Comparison of ENCODE assay signal across 16 mouse cellular contexts in the genomic region with DNA sequence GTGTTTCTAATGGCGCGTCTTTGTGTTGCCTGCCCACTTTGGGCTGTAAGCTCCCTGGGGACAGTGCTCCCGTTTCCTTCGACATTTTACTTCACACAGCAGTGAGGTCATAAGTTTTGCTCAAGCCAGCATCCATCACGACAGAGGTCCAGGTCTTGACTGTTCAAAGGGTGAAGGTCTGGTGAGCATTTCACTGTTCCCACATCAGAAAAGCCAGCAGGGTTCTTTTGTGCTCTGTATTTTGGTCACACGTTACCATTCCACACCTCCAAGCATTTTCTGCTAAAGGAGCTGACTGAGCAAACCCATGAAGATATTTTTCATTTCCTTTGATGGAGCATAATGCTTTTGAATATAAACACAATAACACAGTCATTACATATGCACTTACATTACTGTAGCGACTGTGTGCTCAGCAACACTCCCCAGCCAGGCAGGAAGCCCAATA. TPM values are rescaled to one million over a fixed set of nuclear protein-coding genes. Genes with fewer than 3 reads are reported as not detected.
A peak's percentile ranks its signal among the peaks of the same experiment; 100 is the strongest.
DNase-seq lines count a peak whose midpoint lies in the region; ATAC-seq lines count a peak whose summit lies in the region.
"Had no signal": no experiment of that assay in that cellular context is flagged by ENCODE, and none has a peak within 500 bp of the region (broad histone marks: within the 10 kb centered on the region; RNA-seq: fewer than 3 reads in every experiment).

No protein-coding gene starts in this region.

- ATAC-seq in neural tube, embryonic 12.5 days (ENCODE audit: low FRiP score, low read depth): peak; percentile 33; the same call in 1 of the 2 replicates
- no peak for ATAC-seq in midbrain, embryonic 14.5 days (ENCODE audit: low FRiP score, low TSS enrichment)

- peak; percentile 5 for DNase-seq in adrenal gland, postnatal 14 days
- DNase-seq in adrenal gland, postnatal 36 days: no peak
- DNase-seq in neural tube, embryonic 10.5 days (ENCODE audit: extremely low spot score, low spot score): no peak
- DNase-seq in midbrain, embryonic 14.5 days: peak; percentile 56
- DNase-seq in kidney, postnatal 36 days: no peak
- DNase-seq in cerebellum, adult 9-10 months: no peak
- DNase-seq in kidney, postnatal 4 days: no peak
- DNase-seq: gastrocnemius, postnatal 36 days; heart, postnatal 36 days; kidney, adult 11 months; liver, embryonic 13.5 days; thymus, postnatal 14 days had no signal

- no peak overlapping the region; the same call in 1 of the 2 replicates for H3K27ac ChIP-seq in neural tube, embryonic 12.5 days
- H3K27ac ChIP-seq in midbrain, embryonic 14.5 days (replicated peaks; ENCODE audit: low read depth, low read length): peak overlapping the region; percentile 87
- H3K27ac ChIP-seq: limb, embryonic 10.5 days; liver, embryonic 13.5 days had no signal

- 41% methylated on average over 7 of the region's 7 CpGs for WGBS in neural tube, embryonic 12.5 days
- WGBS in midbrain, embryonic 14.5 days: 43% methylated on average over 7 of the region's 7 CpGs

- no peaks in the 10 kb centered on the region for H3K27me3 ChIP-seq in neural tube, embryonic 12.5 days (replicated peaks)
- no peaks in the 10 kb centered on the region for H3K27me3 ChIP-seq in midbrain, embryonic 14.5 days (ENCODE audit: control insufficient read depth, insufficient read depth, low read length)
- H3K27me3 ChIP-seq: heart, embryonic 12.5 days; liver, embryonic 13.5 days had no signal

- no peaks in the 10 kb centered on the region for H3K36me3 ChIP-seq in neural tube, embryonic 12.5 days
- H3K36me3 ChIP-seq in midbrain, embryonic 14.5 days (ENCODE audit: control insufficient read depth, insufficient read depth, low read length): no peaks in the 10 kb centered on the region
- H3K36me3 ChIP-seq: heart, embryonic 12.5 days; limb, embryonic 10.5 days; liver, embryonic 13.5 days had no signal

- H3K9ac ChIP-seq in neural tube, embryonic 12.5 days: no peak overlapping the region
- H3K9ac ChIP-seq in midbrain, embryonic 14.5 days (replicated peaks; ENCODE audit: low read length): peak overlapping the region; percentile 58
- H3K9ac ChIP-seq: heart, embryonic 12.5 days; liver, embryonic 13.5 days had no signal

- peak overlapping the region; percentile 57; the same call in 1 of the 2 replicates for H3K4me2 ChIP-seq in neural tube, embryonic 12.5 days (replicated peaks)
- H3K4me2 ChIP-seq in midbrain, embryonic 14.5 days (ENCODE audit: low read length): peak overlapping the region; percentile 52
- H3K4me2 ChIP-seq: liver, embryonic 13.5 days had no signal

- no peak overlapping the region for H3K4me3 ChIP-seq in neural tube, embryonic 12.5 days
- peak overlapping the region; percentile 30 for H3K4me3 ChIP-seq in midbrain, embryonic 14.5 days (replicated peaks; ENCODE audit: low read depth, low read length)
- H3K4me3 ChIP-seq: heart, embryonic 12.5 days; limb, embryonic 10.5 days; liver, embryonic 13.5 days; myocyte had no signal

- peaks cover 10% of the 10 kb centered on the region; the same call in 1 of the 2 replicates for H3K4me1 ChIP-seq in neural tube, embryonic 12.5 days
- peaks cover 13% of the 10 kb centered on the region for H3K4me1 ChIP-seq in midbrain, embryonic 14.5 days (ENCODE audit: control insufficient read depth, insufficient read depth, low read length)
- H3K4me1 ChIP-seq: heart, embryonic 12.5 days; liver, embryonic 13.5 days had no signal

- no peaks in the 10 kb centered on the region for H3K9me3 ChIP-seq in neural tube, embryonic 12.5 days
- H3K9me3 ChIP-seq in midbrain, embryonic 14.5 days (ENCODE audit: control insufficient read depth, low read length): no peaks in the 10 kb centered on the region
- H3K9me3 ChIP-seq: limb, embryonic 10.5 days; liver, embryonic 13.5 days had no signal

RNA-seq across cellular contexts. Expression of a gene that starts 52.8 kb away (rescaled TPM):
- 11.6 and 14.6 TPM in 2 replicates for total RNA-seq in adrenal gland, postnatal 14 days (2021)
- 10 to 100 TPM; 10.5 to 16.1 TPM for total RNA-seq in adrenal gland, postnatal 36 days (2021)
- polyA plus RNA-seq in neural tube, embryonic 12.5 days (2016; fragmentation: Nextera tagmentation; extraction: Ambion mirVana): 16.3 and 17.6 TPM in 2 replicates
- polyA plus RNA-seq in midbrain, embryonic 14.5 days (2014; fragmentation: Nextera tagmentation; extraction: Ambion mirVana): 12.4 and 12.7 TPM in 2 replicates

Comparison
In these comparisons a context has a peak if more than half of its experiments do, and no peak if none do; other contexts are left out.
1. DNase-seq: peak in adrenal gland, postnatal 14 days (single experiment) and midbrain, embryonic 14.5 days (single experiment); none in adrenal gland, postnatal 36 days (0 of 2), neural tube, embryonic 10.5 days (single experiment), kidney, postnatal 36 days (0 of 2), cerebellum, adult 9-10 months (single experiment) and kidney, postnatal 4 days (0 of 2).